In the genomic region with DNA sequence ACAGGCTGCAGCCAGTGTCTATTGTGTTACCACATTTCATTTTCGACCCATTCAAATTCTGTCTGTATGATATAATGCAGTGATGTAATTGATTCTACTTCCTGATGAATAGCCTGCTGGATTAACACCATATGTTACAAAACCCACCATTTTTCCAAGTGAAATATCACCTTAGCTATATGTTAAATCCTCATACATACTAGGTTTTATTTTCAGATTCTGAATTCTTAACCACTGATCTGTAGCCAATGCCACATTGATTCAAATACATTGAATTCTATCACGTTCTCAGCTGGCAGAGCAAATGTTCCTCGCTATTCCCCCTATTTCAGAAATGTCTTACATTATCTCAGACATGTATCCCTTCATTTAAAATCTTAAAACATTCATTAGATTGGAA, we compare ENCODE assay signal across 23 mouse cellular contexts.
DNase-seq lines count a peak whose midpoint lies in the region; ATAC-seq and TF ChIP-seq lines count a peak whose summit lies in the region.
"Had no signal": no experiment of that assay in that cellular context is flagged by ENCODE, and none has a peak within 500 bp of the region (broad histone marks: within the 10 kb centered on the region; RNA-seq: fewer than 3 reads in every experiment).

No protein-coding gene starts in this region.

- no peaks in the 10 kb centered on the region for H3K36me3 ChIP-seq in forebrain, postnatal 0 days (ENCODE audit: insufficient read depth)
- H3K36me3 ChIP-seq in forebrain, embryonic 12.5 days (replicated peaks), result no peaks in the 10 kb centered on the region
- H3K36me3 ChIP-seq: G1E had no signal

- no peak for ATAC-seq in forebrain, postnatal 0 days
- ATAC-seq in forebrain, embryonic 12.5 days (ENCODE audit: low FRiP score), result no peak
- ATAC-seq in frontal cortex, adult (ENCODE audit: low TSS enrichment), result peak; percentile 55
- ATAC-seq: activated CD4-positive, CD25-positive, alpha-beta regulatory T cell, adult 4 months; CD4-positive, CD25-positive, alpha-beta regulatory T cell, adult 4 months; Patski had no signal

- no peak overlapping the region for H3K27ac ChIP-seq in forebrain, postnatal 0 days (ENCODE audit: low read depth, low read length)
- no peak overlapping the region for H3K27ac ChIP-seq in forebrain, embryonic 12.5 days

- no peaks in the 10 kb centered on the region for H3K9me3 ChIP-seq in forebrain, postnatal 0 days (ENCODE audit: low read length)
- H3K9me3 ChIP-seq in forebrain, embryonic 12.5 days, result no peaks in the 10 kb centered on the region
- H3K9me3 ChIP-seq: G1E had no signal

- no peak overlapping the region for H3K4me3 ChIP-seq in forebrain, postnatal 0 days (ENCODE audit: low read depth, low read length)
- no peak overlapping the region for H3K4me3 ChIP-seq in forebrain, embryonic 12.5 days (replicated peaks)

- H3K4me2 ChIP-seq in forebrain, postnatal 0 days (ENCODE audit: low read depth), result no peak overlapping the region
- H3K4me2 ChIP-seq in forebrain, embryonic 12.5 days, result no peak overlapping the region

- WGBS in forebrain, postnatal 0 days, result 58% methylated on average over 3 of the region's 3 CpGs
- 84% methylated on average over 3 of the region's 3 CpGs for WGBS in forebrain, embryonic 12.5 days

- H3K27me3 ChIP-seq in forebrain, postnatal 0 days (ENCODE audit: insufficient read depth, low read length), result no peaks in the 10 kb centered on the region
- no peaks in the 10 kb centered on the region for H3K27me3 ChIP-seq in forebrain, embryonic 12.5 days
- H3K27me3 ChIP-seq: CH12.LX, Patski had no signal

- TF ChIP-seq CTCF in forebrain, postnatal 0 days (IDR thresholded peaks at IDR 0.05; ENCODE audit: low read depth), result no peak

- peak; percentile 13 for DNase-seq in forebrain, postnatal 0 days
- no peak for DNase-seq in frontal cortex, postnatal 14 days (ENCODE audit: low spot score in 2 of 2)
- peak; percentile 35 for DNase-seq in brain, adult 2 months (ENCODE audit: low read depth, low spot score)
- peak; percentile 32 for DNase-seq in telencephalon, adult 2 months (ENCODE audit: low read depth, low spot score)
- no peak for DNase-seq in urinary bladder, postnatal 36 days (ENCODE audit: low spot score in 2 of 2)
- DNase-seq in right cerebral cortex, postnatal 36 days (ENCODE audit: low spot score in 2 of 2), result no peak
- DNase-seq: adrenal gland, adult 2 months; adrenal gland, adult 8-10 months; adrenal gland, postnatal 10 days; adrenal gland, postnatal 14 days; adrenal gland, postnatal 25 days; adrenal gland, postnatal 36 days; B cell, adult 2 months; cerebellum, adult 11 months; cerebellum, adult 11-12 months; cerebellum, adult 18-20 months had no signal

- no peaks in the 10 kb centered on the region for H3K4me1 ChIP-seq in forebrain, postnatal 0 days (ENCODE audit: insufficient read depth)
- H3K4me1 ChIP-seq in forebrain, embryonic 12.5 days, result no peaks in the 10 kb centered on the region

- H3K9ac ChIP-seq in forebrain, postnatal 0 days, result no peak overlapping the region
- no peak overlapping the region for H3K9ac ChIP-seq in forebrain, embryonic 12.5 days

Comparison
In these comparisons a context has a peak if more than half of its experiments do, and no peak if none do; other contexts are left out.
1. DNase-seq: peak in forebrain, postnatal 0 days (single experiment), brain, adult 2 months (single experiment) and telencephalon, adult 2 months (single experiment); none in frontal cortex, postnatal 14 days (0 of 2), urinary bladder, postnatal 36 days (0 of 2) and right cerebral cortex, postnatal 36 days (0 of 2).